Mouse (Mus musculus): ENCODE measurements around the gene Nrd1. TPM values are rescaled to one million over a fixed set of nuclear protein-coding genes. Genes with fewer than 3 reads are reported as not detected.

Nrd1 gene
- polyA plus RNA-seq (2017; shearing (Covaris generic)) = 124 TPM

GRCm38 (mm10) chr4:108999999-109000950, at the start of gene Nrd1:
TSS of gene Nrd1 (plus strand) at chr4:109000655.

Other genes starting within 250 kb of the Nrd1 start
- gene Zfyve9, start 219.9 kb upstream of the Nrd1 start, polyA plus RNA-seq (2017; shearing (Covaris generic)) = 0.19 TPM
- 65.5 TPM for gene Btf3l4, start 167.0 kb upstream of the Nrd1 start, polyA plus RNA-seq (2017; shearing (Covaris generic))
- gene Txndc12, start 166.1 kb upstream of the Nrd1 start, polyA plus RNA-seq (2017; shearing (Covaris generic)) = 11.9 TPM
- 56.6 TPM for gene Kti12, start 152.9 kb upstream of the Nrd1 start, polyA plus RNA-seq (2017; shearing (Covaris generic))
- gene A730015C16Rik, start 152.0 kb upstream of the Nrd1 start, polyA plus RNA-seq (2017; shearing (Covaris generic)) = 0.37 TPM
- gene Rab3b, start 121.6 kb upstream of the Nrd1 start, polyA plus RNA-seq (2017; shearing (Covaris generic)) = not detected
- 270 TPM for gene Osbpl9, start 201.6 kb downstream of the Nrd1 start, polyA plus RNA-seq (2017; shearing (Covaris generic))
- not detected for gene Calr4, start 233.8 kb downstream of the Nrd1 start, polyA plus RNA-seq (2017; shearing (Covaris generic))